ENCODE assay signal across 28 mouse cellular contexts in genomic region chr2:163151016-163151415, GRCm38 (mm10). TPM values are rescaled to one million over a fixed set of nuclear protein-coding genes. Genes with fewer than 3 reads are reported as not detected.
DNase-seq lines count a peak whose midpoint lies in the region; ATAC-seq and TF ChIP-seq lines count a peak whose summit lies in the region.
"Had no signal": no experiment of that assay in that cellular context is flagged by ENCODE, and none has a peak within 500 bp of the region (broad histone marks: within the 10 kb centered on the region; RNA-seq: fewer than 3 reads in every experiment).

No protein-coding gene starts in this region.

- 68% methylated on average over 15 of the region's 15 CpGs for WGBS in hindbrain, embryonic 12.5 days
- WGBS in hindbrain, embryonic 14.5 days = 67% methylated on average over 15 of the region's 15 CpGs
- WGBS in midbrain, embryonic 14.5 days = 72% methylated on average over 15 of the region's 15 CpGs

- 0 out of 2 replicates have a peak, but pooled peaks have one; percentile 27 for ATAC-seq in hindbrain, embryonic 12.5 days (ENCODE audit: low FRiP score)
- ATAC-seq in hindbrain, embryonic 14.5 days (ENCODE audit: low FRiP score) = no peak
- 0 out of 2 replicates have a peak, but pooled peaks have one; percentile 18 for ATAC-seq in midbrain, embryonic 14.5 days (ENCODE audit: low FRiP score, low TSS enrichment)
- ATAC-seq: activated CD4-positive, CD25-positive, alpha-beta regulatory T cell, adult 4 months; forebrain, embryonic 16.5 days; liver, postnatal 0 days; lung, postnatal 0 days had no signal

- peaks cover 19% of the 10 kb centered on the region for H3K4me1 ChIP-seq in hindbrain, embryonic 12.5 days
- H3K4me1 ChIP-seq in hindbrain, embryonic 14.5 days (replicated peaks; ENCODE audit: control insufficient read depth, insufficient read depth, low read length) = peaks cover 14% of the 10 kb centered on the region; the same call in 1 of the 2 replicates
- H3K4me1 ChIP-seq in E14TG2a.4 (replicated peaks; ENCODE audit: low read depth, low read length) = peaks cover 12% of the 10 kb centered on the region
- H3K4me1 ChIP-seq in midbrain, embryonic 14.5 days (ENCODE audit: control insufficient read depth, insufficient read depth, low read length) = peaks cover 17% of the 10 kb centered on the region
- H3K4me1 ChIP-seq: heart, embryonic 15.5 days; kidney, embryonic 15.5 days; limb, embryonic 12.5 days had no signal

- H3K9me3 ChIP-seq in hindbrain, embryonic 12.5 days (replicated peaks) = no peaks in the 10 kb centered on the region
- H3K9me3 ChIP-seq in hindbrain, embryonic 14.5 days (ENCODE audit: control insufficient read depth, low read length) = no peaks in the 10 kb centered on the region
- no peaks in the 10 kb centered on the region for H3K9me3 ChIP-seq in E14TG2a.4 (ENCODE audit: low read length)
- H3K9me3 ChIP-seq in midbrain, embryonic 14.5 days (ENCODE audit: control insufficient read depth, low read length) = no peaks in the 10 kb centered on the region
- H3K9me3 ChIP-seq: embryonic facial prominence, embryonic 10.5 days; heart, embryonic 15.5 days; kidney, embryonic 15.5 days; limb, embryonic 12.5 days had no signal

- no peak for TF ChIP-seq CTCF in E14TG2a.4 (conservative IDR thresholded peaks at IDR 0.05; ENCODE audit: low read length)

- DNase-seq in embryo, embryonic 11 days = peak; percentile 20
- no peak for DNase-seq in embryo, embryonic 10 days (ENCODE audit: low spot score)
- DNase-seq in hindbrain, embryonic 14.5 days (ENCODE audit: low spot score) = no peak
- DNase-seq in midbrain, embryonic 14.5 days = peak; percentile 59
- no peak for DNase-seq in urinary bladder, postnatal 25 days (ENCODE audit: low spot score)
- no peak for DNase-seq in T-cell, adult 2 months (ENCODE audit: low spot score)
- DNase-seq: adrenal gland, postnatal 10 days; cerebellum, adult 9-10 months; gastrocnemius, postnatal 10 days; kidney, adult 11 months; kidney, postnatal 36 days; layer of hippocampus, postnatal 36 days; liver, postnatal 0 days; right cerebral cortex, postnatal 14 days; thymus, adult 2 months had no signal

- H3K27me3 ChIP-seq in hindbrain, embryonic 12.5 days = no peaks in the 10 kb centered on the region
- no peaks in the 10 kb centered on the region for H3K27me3 ChIP-seq in hindbrain, embryonic 14.5 days (ENCODE audit: control insufficient read depth, insufficient read depth, low read length)
- H3K27me3 ChIP-seq in E14TG2a.4 (ENCODE audit: insufficient read depth, low read length) = peaks cover 45% of the 10 kb centered on the region
- no peaks in the 10 kb centered on the region for H3K27me3 ChIP-seq in midbrain, embryonic 14.5 days (ENCODE audit: control insufficient read depth, insufficient read depth, low read length)
- H3K27me3 ChIP-seq: heart, embryonic 15.5 days had no signal

- no peak overlapping the region for H3K4me3 ChIP-seq in hindbrain, embryonic 12.5 days
- no peak overlapping the region for H3K4me3 ChIP-seq in hindbrain, embryonic 14.5 days (replicated peaks; ENCODE audit: low read length)
- peak overlapping the region; percentile 39 for H3K4me3 ChIP-seq in E14TG2a.4 (replicated peaks; ENCODE audit: low read length)
- no peak overlapping the region for H3K4me3 ChIP-seq in midbrain, embryonic 14.5 days (replicated peaks; ENCODE audit: low read depth, low read length)
- H3K4me3 ChIP-seq: embryonic facial prominence, embryonic 10.5 days; heart, embryonic 15.5 days; kidney, embryonic 15.5 days; limb, embryonic 12.5 days; myocyte had no signal

- no peak overlapping the region for H3K9ac ChIP-seq in hindbrain, embryonic 12.5 days
- H3K9ac ChIP-seq in hindbrain, embryonic 14.5 days = no peak overlapping the region
- no peak overlapping the region for H3K9ac ChIP-seq in midbrain, embryonic 14.5 days (replicated peaks; ENCODE audit: low read length)
- H3K9ac ChIP-seq: heart, embryonic 15.5 days; kidney, embryonic 15.5 days; limb, embryonic 12.5 days; liver, postnatal 0 days had no signal

- H3K27ac ChIP-seq in hindbrain, embryonic 12.5 days = no peak overlapping the region
- H3K27ac ChIP-seq in hindbrain, embryonic 14.5 days = no peak overlapping the region
- no peak overlapping the region for H3K27ac ChIP-seq in midbrain, embryonic 14.5 days (replicated peaks; ENCODE audit: low read depth, low read length)
- H3K27ac ChIP-seq: embryonic facial prominence, embryonic 10.5 days; heart, embryonic 15.5 days; kidney, embryonic 15.5 days; limb, embryonic 12.5 days; macrophage; stomach, postnatal 0 days had no signal

- no peaks in the 10 kb centered on the region for H3K36me3 ChIP-seq in hindbrain, embryonic 12.5 days
- no peaks in the 10 kb centered on the region for H3K36me3 ChIP-seq in hindbrain, embryonic 14.5 days (replicated peaks; ENCODE audit: control insufficient read depth, insufficient read depth)
- H3K36me3 ChIP-seq in E14TG2a.4 (ENCODE audit: insufficient read depth, low read length) = no peaks in the 10 kb centered on the region
- H3K36me3 ChIP-seq in midbrain, embryonic 14.5 days (ENCODE audit: control insufficient read depth, insufficient read depth, low read length) = no peaks in the 10 kb centered on the region
- H3K36me3 ChIP-seq: embryonic facial prominence, embryonic 10.5 days; heart, embryonic 15.5 days; kidney, embryonic 15.5 days; limb, embryonic 12.5 days had no signal

- H3K4me2 ChIP-seq in hindbrain, embryonic 12.5 days (replicated peaks) = no peak overlapping the region
- H3K4me2 ChIP-seq in hindbrain, embryonic 14.5 days (replicated peaks) = no peak overlapping the region
- no peak overlapping the region for H3K4me2 ChIP-seq in midbrain, embryonic 14.5 days (ENCODE audit: low read length)
- H3K4me2 ChIP-seq: heart, embryonic 15.5 days; kidney, embryonic 15.5 days; limb, embryonic 12.5 days; liver, embryonic 11.5 days had no signal

RNA-seq across cellular contexts. Expression of gene Tox2, which starts 51.9 kb away (rescaled TPM):
- polyA plus RNA-seq in hindbrain, embryonic 12.5 days (2016; fragmentation: Nextera tagmentation; extraction: Ambion mirVana) = 24.6 and 25.1 TPM in 2 replicates
- polyA plus RNA-seq in hindbrain, embryonic 14.5 days (2014; fragmentation: Nextera tagmentation; extraction: Ambion mirVana) = 28.7 and 31.4 TPM in 2 replicates
- polyA plus RNA-seq in midbrain, embryonic 14.5 days (2014; fragmentation: Nextera tagmentation; extraction: Ambion mirVana) = 36.7 and 46.8 TPM in 2 replicates

Comparison
In these comparisons a context has a peak if more than half of its experiments do, and no peak if none do; other contexts are left out.
1. DNase-seq: peak in embryo, embryonic 11 days (single experiment) and midbrain, embryonic 14.5 days (single experiment); none in embryo, embryonic 10 days (single experiment), hindbrain, embryonic 14.5 days (single experiment), urinary bladder, postnatal 25 days (single experiment) and T-cell, adult 2 months (single experiment).